Mouse (Mus musculus) c-Kit-positive CD71-negative TER-119-negative erythroid progenitor cells, embryonic 14.5 days (primary cell): Measurements from ENCODE around the gene Shtn1.

Source experiments
- DNase-seq: peaks from one replicate; pipeline ENCODE4 v3.0.0-alpha.2; 2013; ENCODE audit warnings: low read depth

The Shtn1 gene

DNA sequence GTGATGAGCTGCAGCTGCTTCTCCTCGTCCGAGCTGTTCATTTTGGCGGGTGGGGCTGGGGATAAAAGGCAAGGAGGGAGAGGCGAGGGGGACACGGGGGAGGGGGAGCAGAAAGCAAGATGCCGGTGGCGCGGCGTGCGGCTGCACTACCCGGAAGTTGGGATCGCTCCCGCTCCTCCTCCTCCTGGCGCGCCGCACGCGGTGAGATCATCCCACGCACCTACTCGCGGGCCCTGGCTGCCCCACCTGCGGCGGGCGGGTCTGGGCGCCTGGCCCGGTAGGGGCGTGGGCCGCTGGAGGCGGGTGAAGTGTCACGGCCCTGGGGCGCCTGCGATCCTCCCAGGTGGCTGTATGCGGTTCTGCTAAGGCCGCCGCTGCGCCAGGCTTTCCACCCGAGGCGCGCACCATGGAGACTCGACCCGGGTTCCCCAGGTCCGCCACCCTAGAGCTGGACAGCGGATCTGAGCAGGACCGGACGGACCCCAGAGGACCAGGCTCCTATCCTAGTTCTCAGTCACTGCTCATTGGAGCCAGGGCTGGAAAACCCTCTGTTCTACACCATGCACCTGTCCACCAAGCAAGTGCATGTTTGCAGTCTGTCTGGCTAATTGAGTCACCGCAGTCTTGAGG is at the start of gene Shtn1:
Gene Shtn1, minus strand, starts transcription at position 629 of the 630 bp plus-strand sequence.
- DNase-seq, result no peak

DNA sequence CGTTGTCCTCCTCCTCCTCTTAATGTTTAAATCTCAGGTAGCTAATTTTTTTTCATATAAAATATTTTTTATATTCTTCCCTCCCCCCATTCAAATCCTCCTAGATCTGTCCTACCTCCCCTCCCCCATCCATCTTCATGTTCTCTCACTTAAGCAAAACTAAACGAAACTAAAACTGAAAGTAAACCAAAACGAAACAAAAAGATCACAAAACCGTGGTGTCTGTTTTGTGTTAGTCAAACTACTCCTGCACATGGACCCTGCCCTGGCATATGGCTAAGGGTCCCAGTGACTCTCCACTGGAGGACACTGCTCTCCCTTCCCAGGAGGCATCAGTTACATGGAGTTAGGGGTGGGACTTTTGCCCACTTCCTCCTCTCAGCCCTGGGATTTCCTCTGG is 38.3 kb upstream of the Shtn1 start:
- no peak for DNase-seq

DNA sequence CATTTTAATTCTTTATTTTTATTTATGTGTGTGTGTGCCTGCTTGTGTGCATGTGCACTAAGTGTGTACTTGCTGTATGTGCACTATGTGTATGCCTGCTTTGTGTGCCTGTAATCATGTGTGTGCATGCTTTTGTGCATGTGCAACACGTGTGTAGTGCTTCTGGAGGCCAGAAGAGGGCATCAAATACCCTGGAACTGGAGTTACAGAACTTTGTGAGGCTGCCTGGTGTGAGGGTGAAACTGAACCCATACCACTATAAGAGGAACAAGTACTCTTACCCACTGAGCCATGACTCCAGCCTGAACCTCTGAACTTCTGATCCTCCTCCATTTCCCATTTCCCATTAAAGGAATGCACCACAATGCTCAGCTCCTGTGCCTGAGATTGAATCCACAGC is 34.0 kb upstream of the Shtn1 start:
- DNase-seq, result no peak

DNA sequence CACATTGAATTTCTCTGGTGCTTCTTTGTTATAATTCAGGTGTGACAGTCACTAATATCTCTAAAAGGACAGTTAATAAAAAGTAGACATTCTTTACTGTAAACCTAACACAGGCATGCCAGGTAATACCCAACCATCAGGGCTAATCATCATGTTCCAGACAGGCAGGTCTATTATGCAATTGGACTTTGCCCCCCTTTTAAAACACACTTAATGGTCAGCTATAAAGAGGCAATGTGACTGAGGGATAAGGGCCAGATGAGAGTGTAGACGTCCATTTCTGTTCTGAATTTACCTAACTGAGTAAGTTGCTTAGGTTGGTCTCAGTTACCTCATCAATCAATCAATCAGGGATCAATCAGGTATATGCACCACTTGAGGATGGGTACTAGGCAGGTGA is 22.4 kb upstream of the Shtn1 start:
- DNase-seq, result no peak

DNA sequence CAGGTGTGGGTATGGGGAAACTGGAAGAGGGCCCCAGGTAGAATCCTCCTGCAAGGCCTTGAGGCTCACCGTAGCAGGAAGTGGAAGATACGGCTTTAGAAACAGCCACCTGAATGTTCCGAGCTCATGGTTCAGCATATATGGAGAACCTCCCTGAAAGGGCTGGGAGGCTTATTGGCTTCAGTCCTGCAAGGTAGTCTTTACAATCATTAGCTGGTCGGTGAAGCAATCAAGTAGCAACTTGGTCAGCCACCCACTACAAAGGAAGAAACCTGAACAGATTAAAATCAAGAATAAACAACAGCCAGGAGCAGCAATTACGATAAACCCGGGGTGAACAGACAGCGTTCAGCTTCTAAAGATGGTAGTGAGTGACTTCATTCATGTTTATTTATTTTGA is 16.4 kb upstream of the Shtn1 start:
- no peak for DNase-seq

DNA sequence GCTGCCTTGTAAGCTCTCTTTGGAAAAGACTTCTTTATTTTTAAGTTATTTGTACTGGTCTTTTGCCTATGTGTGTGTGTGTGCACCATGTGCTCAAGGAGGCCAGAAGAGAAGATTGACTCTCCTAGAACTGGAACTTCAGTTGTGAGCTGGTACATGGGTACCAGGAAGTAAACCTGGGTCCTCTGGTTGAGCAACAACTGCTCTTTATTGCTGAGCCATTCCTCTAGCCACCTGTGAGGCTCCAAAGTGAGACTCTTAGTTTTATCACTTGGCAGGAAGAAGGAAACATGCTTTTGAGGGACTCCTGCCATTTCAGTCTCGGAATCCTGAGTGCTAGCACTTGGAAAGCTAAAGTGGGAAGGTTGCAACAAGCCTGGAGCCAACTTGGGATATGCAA is 14.4 kb upstream of the Shtn1 start:
- no peak for DNase-seq

DNA sequence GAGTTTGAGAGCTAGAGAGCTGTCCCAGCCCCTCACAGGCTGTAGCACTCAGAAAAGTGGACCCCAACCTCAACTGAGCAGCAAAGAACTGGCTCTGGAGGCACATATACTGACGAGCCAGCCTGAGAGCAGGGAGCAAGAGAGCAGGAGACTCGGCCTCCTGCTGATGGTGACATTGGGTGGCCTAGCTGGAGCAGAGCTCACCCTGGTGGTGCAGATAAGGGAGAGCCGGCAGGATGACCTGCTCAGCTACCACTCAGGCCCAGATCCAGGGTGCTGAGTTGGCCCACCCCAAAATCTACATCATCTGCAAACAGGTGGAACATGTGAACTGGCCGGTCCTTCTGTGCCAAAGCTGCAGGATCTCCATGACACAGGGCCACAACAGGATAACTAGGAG is 8.4 kb upstream of the Shtn1 start:
- DNase-seq, result no peak

DNA sequence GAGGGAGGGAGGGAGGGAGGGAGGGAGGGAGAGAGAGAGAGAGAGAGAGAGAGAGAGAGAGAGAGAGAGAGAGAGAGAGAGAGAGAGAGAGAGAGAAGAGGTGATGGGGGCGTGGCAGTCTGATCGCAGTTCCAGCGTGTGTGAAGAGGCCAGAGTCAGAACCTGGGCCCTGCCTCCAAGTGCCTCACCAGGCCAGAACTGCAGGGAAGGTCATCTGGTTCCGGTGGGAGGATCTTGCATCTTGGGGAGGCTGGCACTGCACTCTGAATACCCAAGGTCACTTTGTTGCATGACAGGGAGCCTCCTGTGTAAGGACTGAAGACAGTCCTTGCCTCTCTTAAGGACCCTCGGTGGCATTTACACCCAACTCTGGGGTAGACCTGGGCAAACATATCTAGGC is 231 bp upstream of the Shtn1 start:
- DNase-seq, result no peak

DNA sequence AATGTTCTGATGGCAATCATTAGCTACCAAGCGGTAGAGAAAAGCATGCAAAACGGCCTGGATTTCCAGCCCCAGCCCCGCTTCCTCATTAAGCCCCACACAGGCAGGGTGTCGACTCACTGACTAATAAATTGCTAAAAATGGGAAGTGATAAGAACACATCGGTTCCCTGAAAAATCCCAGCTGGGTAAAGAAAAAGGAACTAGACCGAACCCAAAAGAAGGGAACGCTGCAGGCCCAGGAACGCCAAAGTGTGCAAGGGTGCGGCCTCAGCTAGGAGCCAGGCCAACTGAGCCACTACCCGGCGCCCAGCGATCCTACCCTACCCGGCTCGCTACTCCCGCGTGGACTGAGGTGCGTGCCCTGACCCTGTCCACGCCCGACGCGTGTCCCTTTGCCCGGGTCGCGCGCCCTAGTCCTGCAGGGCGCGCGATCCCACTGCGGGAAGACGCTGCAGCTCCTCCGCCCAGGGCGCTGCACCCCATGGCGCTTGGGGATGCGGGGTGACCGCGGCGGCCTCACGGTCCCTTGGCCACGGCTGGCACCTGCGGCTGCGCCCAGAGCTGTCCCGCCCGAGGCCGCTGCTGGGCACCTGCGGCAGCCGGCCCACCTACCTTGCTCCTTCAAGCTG is 944 bp downstream of the Shtn1 start:
- peak; percentile 17 for DNase-seq

DNA sequence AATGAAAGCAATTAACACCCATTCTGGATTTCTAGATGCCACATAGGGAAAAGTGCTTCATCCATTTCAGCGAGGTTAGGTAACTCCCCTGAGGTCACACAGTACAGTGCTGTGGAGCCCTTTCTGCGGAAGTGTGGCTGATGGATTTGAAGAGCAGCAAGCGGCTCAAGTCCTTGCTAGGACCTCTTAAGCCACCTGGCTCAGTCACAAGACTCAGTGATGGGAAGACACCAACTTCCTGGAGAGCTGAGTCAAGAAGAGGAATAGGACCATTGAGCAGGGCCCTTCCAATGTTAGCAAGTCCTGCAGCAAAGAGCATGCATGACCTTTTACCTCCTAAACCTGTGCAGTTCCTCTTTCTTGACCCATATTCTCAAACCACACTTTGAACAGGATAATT is 1.5 kb downstream of the Shtn1 start:
- no peak for DNase-seq

DNA sequence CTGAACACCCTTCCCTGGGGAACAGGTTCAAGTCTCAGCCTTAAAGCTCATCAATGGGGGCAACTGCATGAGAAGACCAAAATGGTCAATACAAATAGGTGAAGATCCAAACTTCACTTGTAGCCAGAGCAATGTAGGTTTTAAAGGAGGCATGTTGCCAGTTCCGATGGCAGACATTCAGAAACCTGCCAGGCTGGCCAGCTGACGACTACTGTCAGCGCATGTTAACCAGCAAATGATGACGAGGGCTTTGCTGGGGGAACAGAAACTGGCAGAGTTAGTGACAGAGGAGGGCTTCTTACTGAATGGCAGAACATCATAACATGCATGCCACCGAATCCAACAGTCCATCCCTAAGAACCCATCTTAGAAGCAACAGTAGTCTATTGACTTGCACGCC is 2.9 kb downstream of the Shtn1 start:
- DNase-seq, result no peak

DNA sequence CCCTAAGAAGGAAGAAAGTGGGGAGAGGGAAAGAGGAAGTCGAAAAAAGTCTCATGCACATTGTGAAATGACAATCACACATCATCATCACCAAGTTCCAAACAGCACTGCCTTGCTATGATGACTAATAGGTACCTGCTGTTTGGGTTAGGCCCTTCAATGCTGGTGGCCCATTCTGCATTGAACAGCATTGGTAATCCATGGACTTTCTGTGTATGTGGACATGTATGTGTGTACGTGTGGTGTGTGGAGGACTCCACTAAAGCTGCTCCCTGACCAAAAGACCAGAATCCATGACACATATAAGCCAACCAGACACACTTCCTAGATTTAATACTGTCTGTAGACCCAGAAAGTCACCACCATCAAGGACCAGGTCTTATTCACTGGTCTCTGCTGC is 3.9 kb downstream of the Shtn1 start:
- DNase-seq, result no peak

DNA sequence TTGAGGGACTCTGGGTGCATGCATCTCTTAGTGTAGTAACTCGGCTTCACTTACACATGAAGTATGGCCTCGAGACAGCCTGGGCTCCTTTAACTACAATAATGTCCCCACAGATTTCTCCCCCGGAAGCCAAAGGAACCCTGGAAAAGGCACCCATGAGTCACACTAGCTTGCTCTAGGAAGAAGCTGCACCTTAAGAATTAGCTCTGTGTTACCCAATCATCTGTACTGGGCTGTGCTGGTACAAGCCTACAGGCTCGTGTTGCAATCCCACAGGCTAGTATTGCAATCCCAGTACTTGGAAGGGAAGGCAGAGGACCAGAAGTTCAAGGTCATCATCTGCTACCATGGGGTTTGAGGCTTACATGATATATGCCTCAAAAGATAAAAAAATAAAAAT is 4.5 kb downstream of the Shtn1 start:
- DNase-seq, result no peak

DNA sequence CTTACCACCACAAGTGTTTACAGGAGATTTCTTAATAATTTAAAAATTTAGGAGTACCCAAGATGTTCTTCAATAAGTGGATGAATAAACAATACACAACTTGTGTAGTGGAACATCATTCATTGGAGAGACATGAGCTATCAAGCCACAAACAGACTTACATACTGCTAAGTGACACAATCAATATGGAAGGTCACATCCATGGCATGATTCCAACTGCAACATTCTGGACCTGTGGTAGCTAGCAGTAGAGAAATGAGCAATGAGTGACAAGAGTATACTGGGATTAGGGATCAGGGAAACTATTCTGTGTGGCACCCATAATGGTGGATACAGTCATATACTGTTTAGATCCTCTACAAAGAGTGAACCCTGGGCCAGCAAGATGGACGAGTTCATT is 8.2 kb downstream of the Shtn1 start:
- no peak for DNase-seq

DNA sequence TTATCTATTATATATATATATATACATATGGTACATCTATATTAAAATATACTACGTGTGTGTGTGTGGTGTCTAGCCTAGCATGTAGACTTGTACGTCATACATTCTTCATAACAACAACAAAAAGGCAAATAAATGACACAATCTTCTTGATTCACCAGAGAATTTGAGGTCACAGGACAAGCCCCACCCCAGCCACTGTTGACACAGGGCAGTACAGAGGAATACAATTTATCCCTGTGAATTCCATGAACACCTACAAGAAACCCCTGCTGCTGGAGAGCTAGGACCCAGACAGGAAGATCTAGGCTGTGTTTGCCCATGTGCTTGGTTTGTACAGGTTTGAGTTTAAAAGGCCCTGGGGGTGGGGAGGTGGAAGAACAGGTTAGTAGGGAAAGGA is 9.2 kb downstream of the Shtn1 start:
- DNase-seq, result no peak

DNA sequence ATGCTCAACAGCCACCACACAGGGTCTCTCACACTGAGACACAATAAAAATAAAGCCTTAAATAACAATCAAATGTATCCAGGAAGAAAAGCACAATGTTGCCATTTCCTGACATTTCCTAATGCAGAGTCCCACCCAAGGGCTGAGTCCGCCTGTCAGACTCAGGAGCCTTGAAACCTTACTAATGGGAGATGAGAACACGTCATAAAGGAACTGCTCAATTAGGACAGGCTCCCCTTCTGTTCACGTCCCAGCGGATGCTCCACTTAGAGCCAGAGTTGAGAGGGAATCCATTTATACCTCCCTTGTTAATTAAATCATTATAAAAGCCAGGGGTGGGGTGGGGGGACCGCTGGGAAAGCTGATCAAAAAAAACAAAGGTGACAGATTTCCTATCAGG is 9.8 kb downstream of the Shtn1 start:
- DNase-seq, result no peak

DNA sequence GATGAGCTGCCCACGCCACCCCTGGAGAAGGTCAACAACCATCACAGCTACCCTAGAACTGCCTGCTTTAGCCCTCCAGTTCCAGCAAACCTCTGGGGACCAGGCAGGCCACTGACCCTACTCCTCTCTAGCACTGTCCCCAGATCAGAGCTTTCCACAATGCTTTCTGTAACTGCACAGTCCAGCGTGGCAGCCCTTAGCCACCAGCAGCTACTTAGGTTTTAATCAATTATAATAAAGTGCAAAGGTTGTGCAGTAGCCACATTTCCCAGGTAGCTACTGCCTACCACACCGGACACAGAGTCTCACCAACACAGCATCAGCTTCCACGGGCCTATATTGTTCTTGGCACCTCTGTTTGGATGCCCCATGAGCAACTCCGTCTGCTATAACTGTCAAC is 11.3 kb downstream of the Shtn1 start:
- DNase-seq, result no peak

DNA sequence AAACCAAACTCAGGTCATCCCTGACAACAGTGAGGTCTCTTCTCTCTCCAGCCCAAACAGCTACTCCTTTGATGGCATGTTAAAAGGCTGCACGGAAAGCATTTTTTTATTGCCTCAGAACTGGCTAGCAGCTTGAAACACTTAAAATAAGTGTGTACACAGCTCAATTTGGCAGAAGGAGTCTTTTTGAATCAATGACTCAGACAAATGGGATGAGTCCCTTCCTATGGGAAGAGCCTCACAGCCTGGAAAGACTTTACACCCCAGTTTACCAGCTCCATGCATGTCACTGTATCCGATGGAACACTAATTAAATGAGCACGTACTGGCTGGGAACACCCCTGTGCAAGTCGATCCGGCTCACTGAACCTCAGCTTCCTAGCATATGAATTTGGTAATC is 12.3 kb downstream of the Shtn1 start:
- no peak for DNase-seq

DNA sequence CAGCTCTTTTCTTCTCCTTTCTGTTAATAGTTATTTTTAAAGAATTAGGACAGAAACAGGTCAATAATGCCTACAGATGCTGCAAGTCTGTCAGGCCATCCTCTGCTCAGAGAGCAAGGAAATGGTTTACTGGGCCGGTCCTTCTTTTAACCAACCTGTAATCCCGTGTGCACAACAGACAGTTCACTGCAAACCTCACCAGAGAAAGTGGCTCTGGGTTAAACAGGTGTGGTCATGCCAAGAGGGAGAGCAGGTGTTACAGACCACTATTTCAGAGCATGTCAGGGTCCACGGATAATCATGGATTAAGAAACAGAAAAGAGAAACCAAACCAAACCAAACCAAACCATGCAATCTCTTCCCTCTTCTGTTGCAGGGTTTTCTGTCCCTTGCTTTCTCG is 17.8 kb downstream of the Shtn1 start:
- DNase-seq, result no peak

DNA sequence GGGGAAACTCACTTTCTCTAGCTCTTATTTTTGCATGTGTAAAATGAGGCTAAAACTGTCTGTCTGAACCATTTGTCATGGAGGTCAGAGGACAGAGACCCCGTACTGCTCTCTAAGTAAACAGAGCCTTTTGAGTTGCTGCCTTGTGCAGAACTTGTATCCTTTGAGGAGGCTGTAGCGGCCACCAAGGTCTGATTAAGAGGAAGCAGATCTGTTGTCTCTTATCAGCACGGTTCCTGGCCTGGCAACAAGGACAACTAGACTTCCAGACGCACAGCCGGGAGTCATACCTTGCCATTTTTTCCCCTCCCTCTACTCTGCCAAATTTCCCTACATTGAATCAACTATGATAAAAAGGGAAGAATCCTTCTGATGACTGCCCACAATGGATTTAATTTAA is 18.5 kb downstream of the Shtn1 start:
- no peak for DNase-seq

DNA sequence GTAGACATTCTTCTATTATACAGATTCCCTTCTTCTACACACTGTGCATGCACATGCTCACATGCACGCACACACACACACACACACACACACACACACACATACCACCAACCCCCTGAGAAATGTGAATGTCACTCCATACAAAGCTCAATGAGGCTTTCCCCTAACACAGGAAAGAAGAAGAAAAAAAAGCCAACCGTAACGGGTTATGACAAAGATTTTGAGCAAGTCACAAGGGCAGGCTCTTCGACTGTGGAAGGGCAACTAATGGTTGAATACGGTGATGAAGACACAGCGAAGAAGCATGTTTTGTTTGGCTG is 21.3 kb downstream of the Shtn1 start:
- DNase-seq, result no peak

DNA sequence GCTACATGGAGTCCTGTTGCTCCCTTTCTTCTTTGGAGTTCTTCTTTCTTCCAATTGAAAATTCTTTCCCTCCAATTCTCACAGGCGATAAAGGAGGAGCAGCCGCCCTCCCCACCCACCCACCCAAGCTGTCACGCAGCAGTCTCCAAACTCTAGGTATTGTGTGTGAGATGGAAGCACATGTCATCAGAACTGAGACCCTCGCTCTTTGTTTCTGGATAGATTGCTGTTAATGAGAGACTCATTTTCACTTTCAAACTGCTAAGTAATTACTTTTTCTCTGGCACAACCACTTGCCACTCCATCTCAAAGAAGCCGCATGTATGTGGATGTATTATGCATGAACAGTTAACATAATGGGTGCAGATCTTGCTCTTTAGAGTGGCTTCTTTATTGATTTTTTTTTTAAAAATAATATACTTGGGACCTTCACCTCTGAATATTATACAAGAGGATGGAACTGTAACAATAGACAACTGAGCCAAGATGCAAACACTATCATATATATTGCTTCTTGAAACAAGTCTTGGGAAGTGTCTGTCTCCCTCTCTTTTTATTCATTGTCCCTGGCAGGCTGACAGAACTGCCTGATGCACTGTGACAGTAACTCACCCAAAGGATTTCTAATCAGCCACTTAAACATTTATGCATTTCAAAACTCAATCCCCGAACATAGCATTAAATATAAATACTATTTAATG is 21.8 kb downstream of the Shtn1 start:
- DNase-seq, result no peak

DNA sequence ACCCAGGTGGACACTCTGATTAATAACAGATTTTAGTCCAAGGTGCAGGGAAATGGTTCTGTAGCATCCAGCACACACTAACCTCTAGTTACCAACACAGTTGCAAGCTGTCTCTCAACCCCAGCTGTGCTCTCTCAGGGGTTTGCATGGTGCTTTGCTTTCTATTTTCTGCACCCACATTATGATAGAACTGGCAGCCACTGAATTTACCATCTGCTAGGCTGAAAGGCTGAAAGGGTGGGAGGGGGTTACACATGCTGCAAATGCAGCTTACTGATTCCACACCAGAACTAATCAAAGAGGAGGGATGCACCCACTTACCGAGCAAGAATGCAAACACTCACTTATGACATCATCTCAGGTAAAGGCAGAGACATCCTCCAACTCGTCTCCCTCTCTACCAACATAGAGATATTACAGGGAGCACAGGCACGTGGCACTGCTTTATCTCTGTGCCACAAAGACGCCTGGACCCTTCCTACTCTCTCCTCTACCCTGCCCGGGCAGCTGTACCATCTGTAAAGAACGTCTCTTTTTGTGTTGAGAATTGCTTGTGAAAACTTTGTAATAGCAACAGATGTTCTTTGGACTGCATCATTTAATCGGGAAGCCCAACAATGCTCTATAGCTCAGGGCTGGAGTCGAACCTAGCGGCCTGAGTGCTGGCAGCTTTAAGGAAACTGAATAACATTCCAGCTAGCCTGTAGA is 23.0 kb downstream of the Shtn1 start:
- no peak for DNase-seq
